Mouse (Mus musculus) stomach, postnatal 0 days (tissue): ENCODE measurements around the gene Krt2.
A peak's percentile ranks its signal among the peaks of the same experiment; 100 is the strongest.

Experiments
- CTCF ChIP-seq: IDR thresholded peaks from 2 replicates; pipeline ENCODE4 v1.5.1; 2016; ENCODE audit warnings: antibody characterized with exemption, low read depth, mild to moderate bottlenecking, moderate library complexity
- EP300 ChIP-seq: optimal IDR thresholded peaks from 2 replicates; pipeline ENCODE3; 2016; ENCODE audit warnings: antibody characterized with exemption

- TF ChIP-seq CTCF = peak; percentile 76
- TF ChIP-seq EP300 = peak; percentile 82
Measured at GRCm38 (mm10) chr15:101834784-101835328, 16.9 kb upstream of the Krt2 start.
